Mouse (Mus musculus) liver, postnatal 0 days (tissue): ENCODE data around the gene Pkn3.

Experiments
- CTCF ChIP-seq: sonication (generic); IDR thresholded peaks from 2 replicates; pipeline ENCODE4 v1.5.1; 2016; ENCODE audit warnings: antibody characterized with exemption, low read depth
- EP300 ChIP-seq: IDR thresholded peaks from 2 replicates; pipeline ENCODE4 v1.6.1; 2016; ENCODE audit warnings: antibody characterized with exemption, low read depth, mild to moderate bottlenecking

- no peak for TF ChIP-seq EP300
- peak; percentile 83 for TF ChIP-seq CTCF
Observed at GRCm38 (mm10) chr2:30128789-30129188, 51.3 kb downstream of the Pkn3 start.
